Mouse (Mus musculus) testis, postnatal 14 days (tissue): Measurements from ENCODE around the gene Ankrd33.

ENCODE experiments used
- DNase-seq: peaks from one replicate; pipeline ENCODE4 v3.0.0; 2021; ENCODE audit warnings: low spot score

The Ankrd33 gene

GRCm38 (mm10) chr15:101147115-101147909, 31.8 kb downstream of the Ankrd33 start:
- no peak for DNase-seq

GRCm38 (mm10) chr15:101147910-101148273, 32.3 kb downstream of the Ankrd33 start:
- no peak for DNase-seq

GRCm38 (mm10) chr15:101148604-101149003, 33.0 kb downstream of the Ankrd33 start:
- DNase-seq: no peak

DNA sequence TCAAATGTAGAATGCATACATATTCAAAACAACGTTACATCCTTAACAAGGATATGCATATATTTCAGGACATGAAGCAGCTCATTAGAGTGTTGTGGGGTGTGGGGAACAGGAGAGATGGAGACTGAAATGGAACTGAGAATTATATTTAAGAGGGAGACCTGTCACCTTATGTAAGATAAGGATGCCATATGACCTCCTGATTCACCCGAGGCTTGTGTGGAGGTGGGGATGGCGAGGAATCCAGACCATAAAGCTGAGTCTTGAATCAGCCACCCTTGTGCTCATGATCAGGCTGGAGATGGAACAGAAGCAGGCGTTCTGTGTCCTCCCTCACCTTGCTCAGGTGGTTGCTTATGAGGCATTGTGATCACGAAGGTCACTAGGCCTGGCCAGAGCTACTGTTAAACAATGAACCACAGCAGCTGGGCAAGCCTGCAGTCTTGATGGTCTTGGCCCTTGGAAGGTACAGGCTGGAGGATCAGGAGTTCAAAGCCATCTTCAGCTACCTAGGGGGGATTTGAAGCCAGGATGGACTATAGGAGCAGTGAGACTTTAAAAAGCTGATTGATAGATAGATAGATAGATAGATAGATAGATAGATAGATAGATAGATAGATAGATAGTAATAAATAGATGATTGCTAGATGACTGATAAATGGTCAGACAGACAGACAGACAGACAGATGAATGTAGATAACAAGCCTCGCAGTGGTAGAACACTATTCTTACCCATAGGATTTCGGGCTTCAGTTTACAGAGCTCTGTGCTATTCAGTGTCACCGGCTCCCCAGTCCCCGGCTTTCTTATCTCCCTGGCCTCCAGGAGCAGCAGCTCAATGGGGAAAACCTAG, 36.1 kb downstream of the Ankrd33 start:
- DNase-seq: no peak

DNA sequence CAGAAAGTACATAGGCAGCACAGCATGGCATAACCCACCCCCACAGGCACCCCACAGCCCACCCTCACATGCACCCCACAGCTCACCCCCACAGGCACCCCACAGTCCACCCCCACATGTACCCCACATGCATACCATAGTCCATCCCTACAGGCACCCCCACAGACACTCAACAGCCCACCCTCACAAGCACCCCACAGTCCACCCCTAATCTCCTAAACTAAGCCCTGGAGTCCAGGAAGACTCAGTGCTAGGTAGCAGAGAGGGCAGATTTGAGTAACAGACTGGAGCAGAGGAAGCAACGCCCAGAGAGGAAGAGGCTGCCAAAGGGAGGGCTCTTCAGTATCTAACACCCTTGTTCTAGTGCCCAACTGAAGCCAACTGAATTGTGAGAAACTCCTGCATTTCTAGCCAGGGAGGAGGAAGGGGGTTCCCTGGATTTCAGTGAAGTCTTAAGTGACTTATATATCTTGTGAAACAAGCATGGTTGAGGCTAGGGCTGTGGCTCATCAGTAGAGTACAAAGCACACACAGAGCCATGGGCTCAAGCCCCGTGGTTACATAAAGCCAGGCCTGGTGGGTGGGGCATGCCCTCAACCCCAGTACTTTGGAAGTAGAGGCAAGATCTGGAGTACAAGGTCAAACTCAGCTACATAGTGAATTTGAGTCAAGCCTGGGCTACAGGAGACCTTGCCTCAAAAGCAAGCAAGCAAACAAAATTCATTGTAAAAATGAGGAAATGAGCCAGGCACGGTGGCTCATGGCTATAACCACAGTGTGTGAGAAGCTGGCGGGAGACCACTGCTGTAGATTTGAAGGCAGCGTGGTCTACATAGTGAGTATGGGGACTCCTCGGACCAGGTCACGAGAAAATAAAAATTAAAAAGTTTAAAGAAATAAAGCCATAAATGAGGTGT, 39.4 kb downstream of the Ankrd33 start:
- no peak for DNase-seq

DNA sequence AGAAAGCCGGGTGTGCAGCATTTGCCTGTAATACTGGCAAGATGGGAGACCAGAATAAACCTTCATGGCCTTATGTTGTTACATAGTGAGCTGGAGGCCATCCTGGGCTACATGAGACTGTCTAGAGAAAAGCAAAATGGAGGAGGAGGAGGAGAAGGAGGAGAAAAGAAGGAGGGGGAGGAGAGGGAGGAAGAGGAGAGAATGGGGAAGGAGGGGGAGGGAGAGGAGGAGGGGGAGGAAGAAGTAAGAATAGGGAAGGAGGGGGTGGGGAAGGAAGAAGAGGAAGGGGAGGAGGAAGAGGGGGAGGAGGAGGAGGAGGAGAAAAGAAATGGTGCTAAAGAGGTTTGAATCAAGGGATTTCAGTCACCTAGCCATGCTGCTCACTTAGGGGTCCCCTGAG, 44.6 kb downstream of the Ankrd33 start:
- no peak for DNase-seq

- no peak for DNase-seq
Observed at GRCm38 (mm10) chr15:101160591-101160990, 45.0 kb downstream of the Ankrd33 start.

DNA sequence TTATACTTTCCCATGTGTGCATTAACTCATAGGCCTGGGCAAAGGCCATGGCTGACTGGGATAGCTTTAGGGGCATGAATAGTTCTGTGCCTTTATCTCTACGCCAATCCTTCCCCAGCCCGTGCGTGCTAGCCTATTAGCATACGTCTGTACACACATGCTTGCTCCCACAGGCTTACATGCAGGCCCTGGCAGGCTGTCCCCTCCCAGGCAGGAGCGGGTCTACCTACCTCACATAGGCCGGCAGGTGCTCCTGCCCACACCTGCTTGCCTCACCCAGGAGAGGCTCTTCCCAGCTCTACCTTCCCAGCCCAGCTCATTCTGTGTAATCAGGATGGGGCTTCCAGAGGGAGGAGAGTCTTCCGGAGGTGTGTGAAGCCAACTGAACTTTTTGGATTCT, 46.0 kb downstream of the Ankrd33 start:
- DNase-seq: no peak

GRCm38 (mm10) chr15:101163056-101163458, 47.5 kb downstream of the Ankrd33 start:
- no peak for DNase-seq

DNA sequence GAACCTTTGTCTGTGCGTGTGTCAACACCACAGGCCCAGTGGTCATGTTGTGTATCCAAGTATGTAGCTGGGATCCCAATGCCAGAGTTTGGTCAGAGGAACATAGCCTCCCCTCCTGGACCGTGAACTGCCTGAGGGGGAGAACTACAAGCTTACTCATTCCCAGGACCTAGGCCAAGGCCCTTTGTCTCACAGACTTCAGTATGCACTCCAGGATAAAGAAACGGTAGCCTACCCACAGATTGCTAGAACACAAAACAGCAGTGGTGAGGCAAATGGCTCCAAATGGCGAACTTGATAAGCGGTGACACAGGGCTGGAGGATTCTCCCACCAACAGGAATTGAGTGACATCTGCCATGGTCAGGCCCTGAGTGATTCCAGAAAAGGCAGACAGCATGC, 48.3 kb downstream of the Ankrd33 start:
- no peak for DNase-seq

DNA sequence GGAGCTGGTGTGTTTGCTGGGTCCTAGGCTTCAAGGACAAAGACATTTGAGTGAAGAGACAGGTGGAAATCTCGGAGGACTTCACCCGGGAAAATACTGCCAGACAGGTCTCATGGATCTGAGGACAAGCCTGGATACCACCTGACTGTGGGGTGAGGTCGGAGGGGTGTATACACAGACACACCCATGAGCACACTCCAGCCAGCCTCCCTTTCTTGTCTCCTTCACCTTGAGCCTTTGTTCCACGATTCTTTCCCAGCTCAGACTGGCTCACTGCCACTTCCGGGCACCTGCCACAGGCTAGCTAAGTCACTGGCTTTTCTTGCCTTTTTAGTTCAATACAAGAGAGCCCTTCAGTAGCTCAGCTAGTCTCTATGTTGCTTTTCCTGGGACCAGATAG, 48.7 kb downstream of the Ankrd33 start:
- DNase-seq: no peak

- DNase-seq: no peak
Observed at GRCm38 (mm10) chr15:101165658-101166437, 50.3 kb downstream of the Ankrd33 start.

GRCm38 (mm10) chr15:101167553-101167952, 52.0 kb downstream of the Ankrd33 start:
- no peak for DNase-seq
